Mouse (Mus musculus): ENCODE measurements at regions not wholly inside any gene's neighbourhood (a gene's known extent, or its start where the extent isn't known, plus 50 kb on each side); places are given as distances from the start of the nearest gene placed in this dataset.
"Not testable (repeated sequence)": the region's sequence is repeated elsewhere in the genome, so short reads cannot be mapped to it uniquely, and the experiment has no call there.

DNA sequence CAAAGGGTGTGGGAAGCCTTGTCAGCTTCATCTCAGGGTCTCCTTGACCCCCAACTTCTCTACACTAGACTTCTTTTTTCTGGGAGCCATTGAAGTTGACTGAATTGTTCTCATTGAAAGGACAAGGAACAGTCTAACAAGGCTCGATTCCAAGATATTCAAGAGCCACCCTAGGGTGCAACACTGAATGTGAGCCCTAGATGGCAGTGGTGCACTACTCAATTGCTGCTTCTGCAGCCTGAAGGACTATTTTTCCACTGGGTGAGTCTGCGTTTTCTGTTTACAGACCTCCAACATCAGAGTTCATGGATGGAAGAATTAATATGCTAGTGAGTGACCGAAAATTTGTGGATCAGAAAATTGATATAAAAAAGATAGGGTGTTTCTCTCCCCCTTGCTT lies 161.5 kb downstream of the Hpcal1 start:
- H3K4me3 ChIP-seq (ENCODE audit: low read depth, low read length); H3K9me3 ChIP-seq (replicated peaks; ENCODE audit: control insufficient read depth, low read length, poor library complexity, severe bottlenecking); H3K27me3 ChIP-seq (ENCODE audit: control insufficient read depth, insufficient read depth, low read depth, low read length); H3K4me2 ChIP-seq (ENCODE audit: low read length); H3K27ac ChIP-seq (ENCODE audit: low read length); H3K9ac ChIP-seq (ENCODE audit: low read depth, low read length); H3K4me1 ChIP-seq (ENCODE audit: control insufficient read depth, insufficient read depth, low read length); H3K36me3 ChIP-seq (ENCODE audit: control insufficient read depth, insufficient read depth, low read length); ATAC-seq: not testable (repeated sequence)
- 63% methylated on average over 3 of the region's 3 CpGs for WGBS

DNA sequence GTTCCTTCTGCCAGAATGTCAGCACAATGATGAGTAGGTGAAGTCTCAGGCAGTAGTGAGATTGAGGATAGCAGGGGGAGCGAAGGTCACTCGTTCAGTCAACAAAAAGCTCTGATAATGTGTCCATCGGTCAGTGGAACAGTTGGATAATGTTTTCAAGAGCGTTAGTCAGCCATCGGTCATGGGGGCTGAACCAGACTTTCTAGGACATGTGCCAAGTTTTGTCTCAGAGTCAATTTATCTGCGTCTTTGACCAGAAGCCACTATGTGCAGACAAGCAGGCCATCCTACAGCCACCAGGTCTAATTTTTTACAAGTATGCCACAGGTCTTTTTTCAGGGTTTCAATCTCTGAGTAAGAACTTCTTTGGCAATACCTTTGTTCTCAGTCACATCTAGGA lies 181.8 kb downstream of the Hpcal1 start:
- not testable (repeated sequence) for ATAC-seq; H3K9me3 ChIP-seq (replicated peaks; ENCODE audit: control insufficient read depth, low read length, poor library complexity, severe bottlenecking); H3K4me2 ChIP-seq (ENCODE audit: low read length); H3K4me3 ChIP-seq (ENCODE audit: low read depth, low read length); H3K36me3 ChIP-seq (ENCODE audit: control insufficient read depth, insufficient read depth, low read length); H3K4me1 ChIP-seq (ENCODE audit: control insufficient read depth, insufficient read depth, low read length); H3K27me3 ChIP-seq (ENCODE audit: control insufficient read depth, insufficient read depth, low read depth, low read length); H3K9ac ChIP-seq (ENCODE audit: low read depth, low read length); H3K27ac ChIP-seq (ENCODE audit: low read length)
- 92% methylated on average over 6 of the region's 6 CpGs for WGBS

DNA sequence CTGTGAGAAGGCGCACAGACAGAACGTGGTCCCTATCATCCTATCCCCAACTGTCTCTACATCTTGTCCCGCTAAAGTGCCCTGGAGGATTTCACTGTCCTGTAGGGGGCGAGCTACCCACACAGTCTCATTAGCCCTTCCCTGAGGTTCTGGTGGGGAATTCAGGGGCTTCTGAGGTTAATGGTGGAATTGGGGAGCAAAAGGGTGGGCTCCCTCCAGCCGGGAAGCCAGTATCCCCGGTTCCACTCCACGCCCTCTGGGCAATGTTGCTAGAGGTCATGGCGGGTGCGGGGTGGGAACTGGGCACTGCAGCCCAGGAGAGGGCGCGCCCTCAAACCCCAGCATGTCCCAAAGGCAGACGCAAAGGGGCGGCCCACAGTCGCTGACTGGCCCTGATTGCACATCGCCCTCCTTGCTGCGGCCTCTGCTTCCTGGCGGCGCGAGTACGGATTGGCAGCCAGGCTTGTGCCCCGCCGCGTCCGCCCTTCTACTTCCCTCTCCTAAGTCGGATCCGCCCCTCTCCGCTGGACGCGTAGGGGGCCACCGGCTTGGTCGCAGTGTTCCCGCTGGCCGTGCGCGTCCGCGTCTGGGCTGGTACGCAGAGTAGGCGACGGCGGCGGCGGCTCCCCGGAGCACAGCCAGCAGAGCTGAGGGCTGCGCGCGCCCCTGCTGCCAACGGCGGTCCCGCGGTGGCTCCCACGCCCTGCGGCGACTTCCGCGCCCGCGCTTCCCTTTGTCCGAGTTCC lies 190.9 kb downstream of the Hpcal1 start:
- peak overlapping the region; percentile 89 for H3K9ac ChIP-seq (ENCODE audit: low read depth, low read length)
- peak overlapping the region; percentile 83 for H3K4me3 ChIP-seq (ENCODE audit: low read depth, low read length)
- no peaks in the 10 kb centered on the region for H3K9me3 ChIP-seq (replicated peaks; ENCODE audit: control insufficient read depth, low read length, poor library complexity, severe bottlenecking)
- no peaks in the 10 kb centered on the region; the same call in 1 of the 2 replicates for H3K36me3 ChIP-seq (ENCODE audit: control insufficient read depth, insufficient read depth, low read length)
- no peaks in the 10 kb centered on the region for H3K4me1 ChIP-seq (ENCODE audit: control insufficient read depth, insufficient read depth, low read length)
- H3K27ac ChIP-seq (ENCODE audit: low read length), result peak overlapping the region; percentile 92
- peak; percentile 99 for ATAC-seq
- H3K4me2 ChIP-seq (ENCODE audit: low read length), result peak overlapping the region; percentile 55
- no peaks in the 10 kb centered on the region for H3K27me3 ChIP-seq (ENCODE audit: control insufficient read depth, insufficient read depth, low read depth, low read length)
- WGBS, result under 1% methylated on average over 51 of the region's 59 CpGs

DNA sequence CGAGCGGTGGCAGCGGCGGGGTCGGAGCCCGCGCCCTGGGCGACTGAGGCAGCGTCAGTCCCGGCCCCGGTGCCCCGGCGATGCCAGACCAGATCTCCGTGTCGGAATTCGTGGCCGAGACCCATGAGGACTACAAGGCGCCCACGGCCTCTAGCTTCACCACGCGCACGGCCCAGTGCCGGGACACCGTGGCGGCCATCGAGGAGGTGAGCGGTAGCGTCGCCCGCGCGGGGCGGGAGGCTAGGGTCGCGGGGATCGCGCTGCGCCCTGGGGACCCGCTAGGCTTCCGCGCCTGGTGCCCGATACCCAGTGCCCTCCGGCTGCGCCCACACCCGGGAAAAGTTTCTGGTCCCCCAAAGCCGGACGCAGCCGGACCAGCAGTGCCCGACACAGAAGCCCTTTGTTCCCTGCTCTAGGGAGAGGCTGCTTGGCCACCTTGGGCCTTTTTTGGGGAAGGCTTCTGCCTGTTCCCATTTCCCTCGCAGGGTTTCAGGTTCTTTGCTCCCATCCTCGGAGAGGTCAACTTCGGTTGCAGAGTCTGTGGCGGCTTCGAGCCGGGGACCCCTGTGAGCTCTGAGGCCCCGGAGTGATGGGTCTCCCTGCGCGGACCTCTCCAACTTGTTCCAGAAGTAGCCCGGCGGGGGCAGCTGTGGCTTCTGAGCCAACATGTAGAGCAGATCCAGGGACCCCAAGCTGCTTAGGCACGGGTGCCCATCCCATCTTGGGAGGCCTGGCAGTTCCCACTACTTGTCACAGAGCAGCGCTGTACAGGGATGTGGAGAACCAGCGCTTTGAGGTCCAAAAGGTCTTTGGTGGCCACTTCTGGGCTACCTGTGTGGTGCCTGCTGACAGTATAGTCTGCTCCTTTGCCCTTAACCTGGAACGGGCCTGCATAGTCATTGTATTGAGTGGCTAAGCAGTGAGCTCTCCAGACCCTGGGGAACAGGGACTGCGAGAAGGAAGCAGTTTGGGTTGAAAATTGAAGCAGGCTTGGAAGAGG lies 191.8 kb downstream of the Hpcal1 start:
- Histone ChIP-seq H3K27ac (ENCODE audit: low read length) (peak overlapping the region; percentile 92), H3K4me3 (ENCODE audit: low read depth, low read length) (peak overlapping the region; percentile 83), H3K4me2 (ENCODE audit: low read length) (peak overlapping the region; percentile 55), H3K9ac (ENCODE audit: low read depth, low read length) (peak overlapping the region; percentile 89)
- H3K9me3 ChIP-seq (replicated peaks; ENCODE audit: control insufficient read depth, low read length, poor library complexity, severe bottlenecking); H3K4me1 ChIP-seq (ENCODE audit: control insufficient read depth, insufficient read depth, low read length); ATAC-seq; H3K27me3 ChIP-seq (ENCODE audit: control insufficient read depth, insufficient read depth, low read depth, low read length); H3K36me3 ChIP-seq (ENCODE audit: control insufficient read depth, insufficient read depth, low read length): not testable (repeated sequence)
- 1% methylated on average over 54 of the region's 65 CpGs for WGBS

DNA sequence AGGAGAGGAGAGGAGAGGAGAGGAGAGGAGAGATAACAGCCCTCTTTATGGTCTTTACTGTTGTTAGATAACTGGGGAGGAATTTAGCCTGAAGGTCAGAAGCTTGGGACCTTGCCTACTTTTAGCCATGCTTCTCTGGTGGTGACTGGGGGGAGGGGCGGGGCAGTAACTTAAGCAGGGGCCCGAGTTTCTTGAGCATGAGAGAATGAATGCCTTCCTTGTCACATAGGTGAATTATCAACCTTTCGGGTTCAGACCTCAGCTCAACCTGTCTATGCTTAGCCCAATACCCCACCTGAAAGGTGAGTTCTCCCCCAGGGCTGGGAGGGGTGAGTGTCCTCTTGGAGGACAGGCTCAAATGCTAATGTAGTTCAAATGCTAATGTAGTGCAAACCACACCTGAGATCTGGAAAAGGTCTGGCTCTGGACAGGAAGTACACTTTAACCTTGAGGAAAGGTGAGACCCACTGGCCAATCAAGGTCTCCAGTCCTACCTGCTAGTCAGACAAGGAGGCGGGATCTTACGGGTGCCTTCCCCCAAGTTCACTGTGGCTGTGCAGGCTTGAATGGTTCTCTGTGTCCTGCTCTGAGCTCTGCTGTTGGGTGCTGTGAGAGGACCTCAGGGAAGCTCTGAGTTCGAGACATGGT lies 201.1 kb downstream of the Hpcal1 start:
- not testable (repeated sequence) for H3K4me3 ChIP-seq (ENCODE audit: low read depth, low read length); ATAC-seq; H3K9ac ChIP-seq (ENCODE audit: low read depth, low read length); H3K27me3 ChIP-seq (ENCODE audit: control insufficient read depth, insufficient read depth, low read depth, low read length); H3K9me3 ChIP-seq (replicated peaks; ENCODE audit: control insufficient read depth, low read length, poor library complexity, severe bottlenecking); H3K36me3 ChIP-seq (ENCODE audit: control insufficient read depth, insufficient read depth, low read length); H3K27ac ChIP-seq (ENCODE audit: low read length); H3K4me2 ChIP-seq (ENCODE audit: low read length); H3K4me1 ChIP-seq (ENCODE audit: control insufficient read depth, insufficient read depth, low read length)
- 98% methylated on average over 6 of the region's 6 CpGs for WGBS

DNA sequence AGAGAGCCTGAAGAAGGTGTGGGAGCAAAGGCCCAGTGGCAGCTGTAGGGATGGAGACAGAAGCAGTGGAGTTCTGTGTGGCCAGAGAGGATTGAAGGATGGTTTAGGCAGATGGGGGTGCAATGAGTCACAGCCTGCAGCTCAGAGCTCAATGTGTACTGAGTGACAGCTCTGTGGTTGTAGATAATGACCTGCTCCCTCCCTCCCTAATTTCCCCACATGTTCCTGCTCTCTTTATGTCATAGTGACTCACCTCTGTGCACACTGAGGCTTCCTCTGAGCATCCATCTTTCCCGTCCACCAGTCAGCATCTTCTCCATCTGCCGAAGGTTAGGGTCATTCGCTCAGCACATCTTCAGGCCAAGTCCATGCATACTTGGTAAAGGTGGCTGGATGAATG lies 222.4 kb downstream of the Hpcal1 start:
- not testable (repeated sequence) for H3K9ac ChIP-seq (ENCODE audit: low read depth, low read length); H3K27ac ChIP-seq (ENCODE audit: low read length); H3K9me3 ChIP-seq (replicated peaks; ENCODE audit: control insufficient read depth, low read length, poor library complexity, severe bottlenecking); H3K4me1 ChIP-seq (ENCODE audit: control insufficient read depth, insufficient read depth, low read length); H3K36me3 ChIP-seq (ENCODE audit: control insufficient read depth, insufficient read depth, low read length); H3K27me3 ChIP-seq (ENCODE audit: control insufficient read depth, insufficient read depth, low read depth, low read length); ATAC-seq; H3K4me2 ChIP-seq (ENCODE audit: low read length); H3K4me3 ChIP-seq (ENCODE audit: low read depth, low read length)
- WGBS, result 95% methylated on average over 3 of the region's 3 CpGs
